Mouse (Mus musculus): ENCODE results near the gene 1500015O10Rik. TPM values are rescaled to one million over a fixed set of nuclear protein-coding genes. Genes with fewer than 3 reads are reported as not detected.

Gene 1500015O10Rik
- polyA plus RNA-seq, 1 experiment from 2014 or later, result 2.4 TPM

DNA sequence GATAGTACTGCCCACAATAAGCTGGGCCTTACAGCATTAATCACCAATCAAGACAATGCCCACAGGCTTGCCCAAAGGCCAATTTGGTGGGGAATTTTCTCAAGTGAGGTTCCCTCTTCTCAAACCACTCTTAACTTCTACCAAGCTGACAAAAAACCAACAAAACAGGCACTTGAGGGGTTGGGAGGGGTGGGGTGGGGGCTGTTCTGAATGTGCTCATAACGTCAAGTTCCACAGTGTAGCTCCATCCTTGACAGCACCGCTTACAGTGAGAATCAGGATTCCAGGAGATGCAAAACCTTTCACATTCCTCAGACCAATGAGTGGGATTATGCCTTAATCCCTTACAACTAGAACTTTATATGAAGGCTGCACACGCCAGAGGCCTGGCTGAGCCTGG, 52.8 kb downstream of the 1500015O10Rik start:
- H3K9me3 ChIP-seq (ENCODE audit: control insufficient read depth, low read length), result no peaks in the 10 kb centered on the region
- H3K9ac ChIP-seq (ENCODE audit: low read depth, low read length), result no peak overlapping the region
- ATAC-seq (ENCODE audit: low FRiP score, low TSS enrichment), result no peak
- no peak overlapping the region for H3K4me2 ChIP-seq (replicated peaks; ENCODE audit: low read depth, low read length)
- no peaks in the 10 kb centered on the region for H3K27me3 ChIP-seq (ENCODE audit: control insufficient read depth, insufficient read depth, low read length)
- no peak overlapping the region for H3K27ac ChIP-seq (ENCODE audit: low read depth, low read length)
- H3K36me3 ChIP-seq (ENCODE audit: control insufficient read depth, insufficient read depth, low read length), result peaks cover 10% of the 10 kb centered on the region; the same call in 1 of the 2 replicates
- no peak overlapping the region for H3K4me3 ChIP-seq (ENCODE audit: low read length)
- 0 out of 2 replicates have a peak, but pooled peaks cover 3% of the 10 kb centered on the region for H3K4me1 ChIP-seq (ENCODE audit: control insufficient read depth, insufficient read depth, low read length)
- 87% methylated on average over 3 of the region's 3 CpGs for WGBS

GRCm38 (mm10) chr1:43785316-43785715, 54.9 kb downstream of the 1500015O10Rik start:
- no peak overlapping the region for H3K9ac ChIP-seq (ENCODE audit: low read depth, low read length)
- 0 out of 2 replicates have a peak, but pooled peaks cover 3% of the 10 kb centered on the region for H3K4me1 ChIP-seq (ENCODE audit: control insufficient read depth, insufficient read depth, low read length)
- no peak for ATAC-seq (ENCODE audit: low FRiP score, low TSS enrichment)
- H3K4me3 ChIP-seq (ENCODE audit: low read length), result no peak overlapping the region
- no peaks in the 10 kb centered on the region for H3K27me3 ChIP-seq (ENCODE audit: control insufficient read depth, insufficient read depth, low read length)
- no peak overlapping the region for H3K4me2 ChIP-seq (replicated peaks; ENCODE audit: low read depth, low read length)
- H3K9me3 ChIP-seq (ENCODE audit: control insufficient read depth, low read length), result no peaks in the 10 kb centered on the region
- no peaks in the 10 kb centered on the region; the same call in 1 of the 2 replicates for H3K36me3 ChIP-seq (ENCODE audit: control insufficient read depth, insufficient read depth, low read length)
- WGBS, result 84% methylated on average over 5 of the region's 5 CpGs
- H3K27ac ChIP-seq (ENCODE audit: low read depth, low read length), result no peak overlapping the region

GRCm38 (mm10) chr1:43786711-43787110, 56.3 kb downstream of the 1500015O10Rik start:
- no peaks in the 10 kb centered on the region; the same call in 1 of the 2 replicates for H3K36me3 ChIP-seq (ENCODE audit: control insufficient read depth, insufficient read depth, low read length)
- no peak overlapping the region for H3K4me3 ChIP-seq (ENCODE audit: low read length)
- H3K9ac ChIP-seq (ENCODE audit: low read depth, low read length), result no peak overlapping the region
- WGBS, result 89% methylated on average over 5 of the region's 5 CpGs
- H3K27ac ChIP-seq (ENCODE audit: low read depth, low read length), result no peak overlapping the region
- 0 out of 2 replicates have a peak, but pooled peaks cover 3% of the 10 kb centered on the region for H3K4me1 ChIP-seq (ENCODE audit: control insufficient read depth, insufficient read depth, low read length)
- no peak for ATAC-seq (ENCODE audit: low FRiP score, low TSS enrichment)
- no peak overlapping the region for H3K4me2 ChIP-seq (replicated peaks; ENCODE audit: low read depth, low read length)
- no peaks in the 10 kb centered on the region for H3K9me3 ChIP-seq (ENCODE audit: control insufficient read depth, low read length)
- no peaks in the 10 kb centered on the region for H3K27me3 ChIP-seq (ENCODE audit: control insufficient read depth, insufficient read depth, low read length)

DNA sequence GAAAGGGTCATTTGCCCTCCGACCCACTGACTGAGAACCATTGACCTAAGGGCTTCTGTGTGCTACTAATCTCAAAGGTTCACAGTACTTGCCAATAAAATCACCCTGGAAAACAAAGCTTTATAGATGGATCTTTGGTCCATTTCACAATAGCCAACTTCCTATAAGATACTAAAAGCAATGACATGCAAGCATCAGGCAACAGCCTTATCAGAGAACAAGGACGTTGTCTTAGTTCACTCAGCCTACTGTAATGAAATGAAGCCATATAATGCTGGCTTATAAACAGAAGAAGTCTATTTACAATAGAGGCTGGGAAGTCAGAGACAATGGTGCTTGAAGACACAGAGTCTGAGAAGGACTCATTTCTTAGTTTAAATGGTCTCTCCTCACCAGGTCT, 59.4 kb downstream of the 1500015O10Rik start:
- Histone ChIP-seq H3K4me3 (ENCODE audit: low read length) (no peak overlapping the region), H3K9ac (ENCODE audit: low read depth, low read length) (no peak overlapping the region), H3K27ac (ENCODE audit: low read depth, low read length) (no peak overlapping the region), H3K4me1 (ENCODE audit: control insufficient read depth, insufficient read depth, low read length) (no peaks in the 10 kb centered on the region), H3K9me3 (ENCODE audit: control insufficient read depth, low read length) (no peaks in the 10 kb centered on the region), H3K36me3 (ENCODE audit: control insufficient read depth, insufficient read depth, low read length) (no peaks in the 10 kb centered on the region; the same call in 1 of the 2 replicates), H3K27me3 (ENCODE audit: control insufficient read depth, insufficient read depth, low read length) (no peaks in the 10 kb centered on the region), H3K4me2 (replicated peaks; ENCODE audit: low read depth, low read length) (no peak overlapping the region)
- WGBS, result 90% methylated on average over 2 of the region's 2 CpGs
- no peak for ATAC-seq (ENCODE audit: low FRiP score, low TSS enrichment)

Other genes with a start within 250 kb of the 1500015O10Rik start
- gene Uxs1, start 97.2 kb downstream of the 1500015O10Rik start, polyA plus RNA-seq (2014; fragmentation: Nextera tagmentation; extraction: Ambion mirVana), result 20.4 and 25.0 TPM in 2 replicates
- gene Tpp2, start 203.0 kb downstream of the 1500015O10Rik start, polyA plus RNA-seq (2014; fragmentation: Nextera tagmentation; extraction: Ambion mirVana), result 41.2 and 63.0 TPM in 2 replicates

Measured in kidney, embryonic 14.5 days (tissue).